Mouse (Mus musculus): ENCODE results near the gene Bhlhe40. TPM values are rescaled to one million over a fixed set of nuclear protein-coding genes. Genes with fewer than 3 reads are reported as not detected.

The Bhlhe40 gene
- polyA plus RNA-seq, 1 experiment, result not detected

GRCm38 (mm10) chr6:108695844-108696821 is 35.7 kb downstream of the Bhlhe40 start:
- 91% methylated on average over 11 of the region's 11 CpGs for WGBS
- H3K4me3 ChIP-seq (ENCODE audit: insufficient read depth, low read depth, low read length), result no peak overlapping the region
- TF ChIP-seq POLR2A (IDR thresholded peaks at IDR 0.05; ENCODE audit: insufficient read depth, low read depth, low read length) (no peak), CTCF (IDR thresholded peaks at IDR 0.05; ENCODE audit: insufficient read depth, low read depth, low read length) (no peak)
- H3K4me1 ChIP-seq (ENCODE audit: control insufficient read depth, insufficient read depth, low read length), result peaks cover 7% of the 10 kb centered on the region
- H3K27ac ChIP-seq (ENCODE audit: insufficient read depth, low read depth, low read length), result no peak overlapping the region

- peaks cover 7% of the 10 kb centered on the region for H3K4me1 ChIP-seq (ENCODE audit: control insufficient read depth, insufficient read depth, low read length)
- no peak overlapping the region for H3K4me3 ChIP-seq (ENCODE audit: insufficient read depth, low read depth, low read length)
- TF ChIP-seq CTCF (IDR thresholded peaks at IDR 0.05; ENCODE audit: insufficient read depth, low read depth, low read length) (no peak), POLR2A (IDR thresholded peaks at IDR 0.05; ENCODE audit: insufficient read depth, low read depth, low read length) (no peak)
- 95% methylated on average over 3 of the region's 3 CpGs for WGBS
- H3K27ac ChIP-seq (ENCODE audit: insufficient read depth, low read depth, low read length), result no peak overlapping the region
Measured at GRCm38 (mm10) chr6:108696822-108697202, 36.4 kb downstream of the Bhlhe40 start.

- H3K27ac ChIP-seq (ENCODE audit: insufficient read depth, low read depth, low read length), result no peak overlapping the region
- WGBS, result 94% methylated on average over 10 of the region's 10 CpGs
- no peak overlapping the region for H3K4me3 ChIP-seq (ENCODE audit: insufficient read depth, low read depth, low read length)
- TF ChIP-seq CTCF (IDR thresholded peaks at IDR 0.05; ENCODE audit: insufficient read depth, low read depth, low read length) (no peak), POLR2A (IDR thresholded peaks at IDR 0.05; ENCODE audit: insufficient read depth, low read depth, low read length) (no peak)
- H3K4me1 ChIP-seq (ENCODE audit: control insufficient read depth, insufficient read depth, low read length), result peaks cover 7% of the 10 kb centered on the region
Measured at GRCm38 (mm10) chr6:108697345-108697744, 36.9 kb downstream of the Bhlhe40 start.

GRCm38 (mm10) chr6:108698343-108698870 is 38.0 kb downstream of the Bhlhe40 start:
- Histone ChIP-seq H3K27ac (ENCODE audit: insufficient read depth, low read depth, low read length) (no peak overlapping the region), H3K4me3 (ENCODE audit: insufficient read depth, low read depth, low read length) (no peak overlapping the region), H3K4me1 (ENCODE audit: control insufficient read depth, insufficient read depth, low read length) (peaks cover 7% of the 10 kb centered on the region)
- 70% methylated on average over 4 of the region's 4 CpGs for WGBS
- TF ChIP-seq CTCF (IDR thresholded peaks at IDR 0.05; ENCODE audit: insufficient read depth, low read depth, low read length) (no peak), POLR2A (IDR thresholded peaks at IDR 0.05; ENCODE audit: insufficient read depth, low read depth, low read length) (no peak)

GRCm38 (mm10) chr6:108699679-108700078 is 39.2 kb downstream of the Bhlhe40 start:
- H3K4me3 ChIP-seq (ENCODE audit: insufficient read depth, low read depth, low read length), result no peak overlapping the region
- WGBS, result 71% methylated on average over 3 of the region's 3 CpGs
- TF ChIP-seq CTCF (IDR thresholded peaks at IDR 0.05; ENCODE audit: insufficient read depth, low read depth, low read length) (no peak), POLR2A (IDR thresholded peaks at IDR 0.05; ENCODE audit: insufficient read depth, low read depth, low read length) (no peak)
- H3K4me1 ChIP-seq (ENCODE audit: control insufficient read depth, insufficient read depth, low read length), result peaks cover 7% of the 10 kb centered on the region
- H3K27ac ChIP-seq (ENCODE audit: insufficient read depth, low read depth, low read length), result no peak overlapping the region

- no peak overlapping the region for H3K27ac ChIP-seq (ENCODE audit: insufficient read depth, low read depth, low read length)
Measured at GRCm38 (mm10) chr6:108700638-108701343, 40.4 kb downstream of the Bhlhe40 start.

GRCm38 (mm10) chr6:108702648-108703047 is 42.2 kb downstream of the Bhlhe40 start:
- Histone ChIP-seq H3K4me3 (ENCODE audit: insufficient read depth, low read depth, low read length) (no peak overlapping the region), H3K4me1 (ENCODE audit: control insufficient read depth, insufficient read depth, low read length) (peaks cover 7% of the 10 kb centered on the region), H3K27ac (ENCODE audit: insufficient read depth, low read depth, low read length) (no peak overlapping the region)
- TF ChIP-seq POLR2A (IDR thresholded peaks at IDR 0.05; ENCODE audit: insufficient read depth, low read depth, low read length) (no peak), CTCF (IDR thresholded peaks at IDR 0.05; ENCODE audit: insufficient read depth, low read depth, low read length) (no peak)
- WGBS, result 78% methylated on average over 3 of the region's 3 CpGs

More at GRCm38 (mm10) chr6:108700638-108701343, 40.4 kb downstream of the Bhlhe40 start:
- WGBS, result 34% methylated on average over 17 of the region's 17 CpGs
- no peak for TF ChIP-seq POLR2A (IDR thresholded peaks at IDR 0.05; ENCODE audit: insufficient read depth, low read depth, low read length)
- TF ChIP-seq CTCF (IDR thresholded peaks at IDR 0.05; ENCODE audit: insufficient read depth, low read depth, low read length), result no peak
- no peak overlapping the region for H3K4me3 ChIP-seq (ENCODE audit: insufficient read depth, low read depth, low read length)
- H3K4me1 ChIP-seq (ENCODE audit: control insufficient read depth, insufficient read depth, low read length), result peaks cover 7% of the 10 kb centered on the region

- WGBS, result 97% methylated on average over 1 of the region's 1 CpGs
- TF ChIP-seq POLR2A (IDR thresholded peaks at IDR 0.05; ENCODE audit: insufficient read depth, low read depth, low read length), result no peak
- no peak for TF ChIP-seq CTCF (IDR thresholded peaks at IDR 0.05; ENCODE audit: insufficient read depth, low read depth, low read length)
- H3K4me3 ChIP-seq (ENCODE audit: insufficient read depth, low read depth, low read length), result no peak overlapping the region
- no peak overlapping the region for H3K27ac ChIP-seq (ENCODE audit: insufficient read depth, low read depth, low read length)
- peaks cover 7% of the 10 kb centered on the region for H3K4me1 ChIP-seq (ENCODE audit: control insufficient read depth, insufficient read depth, low read length)
Measured at GRCm38 (mm10) chr6:108703085-108703484, 42.7 kb downstream of the Bhlhe40 start.
